Mouse (Mus musculus) limb, embryonic 14.5 days (tissue): Measurements from ENCODE around the gene Cped1. TPM values are rescaled to one million over a fixed set of nuclear protein-coding genes. Genes with fewer than 3 reads are reported as not detected.
"Not testable (repeated sequence)": the region's sequence is repeated elsewhere in the genome, so short reads cannot be mapped to it uniquely, and the experiment has no call there.

Source experiments
- ATAC-seq: fragments of 200-750 bp; cut with Nextera tagmentation; 2 replicates; pipeline ENCODE4 v1.8.0; 2017; ENCODE audit warnings: low read depth, moderate number of reproducible peaks, moderate TSS enrichment; ENCODE audit not compliant: low FRiP score
- DNase-seq: peaks from one replicate; pipeline ENCODE4 v3.0.0-alpha.2; 2015; ENCODE audit warnings: low spot score
- H3K27ac ChIP-seq: fragments of 300-500 bp; sonication (generic); replicated peaks from 2 replicates; pipeline ENCODE4 v1.5.1; 2014; ENCODE audit warnings: low read depth, mild to moderate bottlenecking, low read length, moderate library complexity, mixed read lengths
- H3K27me3 ChIP-seq: fragments of 300-500 bp; sonication (generic); 2 replicates; pipeline ENCODE4 v1.6.1; 2014; ENCODE audit warnings: low read length, mixed read lengths; ENCODE audit not compliant: control insufficient read depth, insufficient read depth
- H3K36me3 ChIP-seq: fragments of 300-500 bp; sonication (generic); 2 replicates; pipeline ENCODE4 v1.6.1; 2014; ENCODE audit warnings: mild to moderate bottlenecking, low read length, moderate library complexity, mixed read lengths; ENCODE audit not compliant: control insufficient read depth, insufficient read depth
- H3K4me1 ChIP-seq: fragments of 300-500 bp; sonication (generic); 2 replicates; pipeline ENCODE4 v1.6.1; 2014; ENCODE audit warnings: antibody characterized with exemption, low read length, mixed read lengths; ENCODE audit not compliant: control insufficient read depth, insufficient read depth
- H3K4me2 ChIP-seq: fragments of 300-500 bp; sonication (generic); replicated peaks from 2 replicates; pipeline ENCODE4 v1.6.1; 2014; ENCODE audit warnings: low read depth, mild to moderate bottlenecking, low read length, moderate library complexity; ENCODE audit not compliant: severe bottlenecking
- H3K4me3 ChIP-seq: fragments of 300-500 bp; sonication (generic); replicated peaks from 2 replicates; pipeline ENCODE4 v1.5.1; 2014; ENCODE audit warnings: low read length
- H3K9ac ChIP-seq: fragments of 300-500 bp; sonication (generic); 2 replicates; pipeline ENCODE4 v1.6.1; 2014; ENCODE audit warnings: mild to moderate bottlenecking, low read depth, low read length, moderate library complexity; ENCODE audit not compliant: severe bottlenecking
- H3K9me3 ChIP-seq: fragments of 300-500 bp; sonication (generic); 2 replicates; pipeline ENCODE4 v1.6.1; 2016; ENCODE audit warnings: low read length; ENCODE audit not compliant: control insufficient read depth
- POLR2A ChIP-seq: fragments of 200-500 bp; IDR thresholded peaks from 2 replicates; pipeline ENCODE4 v1.8.0; 2012; ENCODE audit warnings: inconsistent platforms, mild to moderate bottlenecking, moderate library complexity, borderline replicate concordance; ENCODE audit not compliant: insufficient read depth, insufficient read length; ENCODE audit errors: extremely low read depth
- WGBS: fragments of 180-500 bp; shearing (Covaris S2); extraction: QIAGEN DNeasy Blood & Tissue Kit; methylation state at CpG from one replicate; pipeline ENCODE4 v1.1.7; 2014; 5-methylcytosine and 5-hydroxymethylcytosine counted together
- polyA plus RNA-seq, 2 experiments: library from polyadenylated mRNA; depleted of rRNA in 1 of 2; stranded (reverse) in 1 of 2; unstranded in 1 of 2; fragments of >200 nt; fragmentation: Nextera tagmentation in 1 of 2; extraction: Ambion mirVana in 1 of 2; gene quantifications; 2 replicates each; pipeline versions ENCODE4 v1.2.1 to v1.2.3; 2012 to 2014

Gene Cped1
- polyA plus RNA-seq, 2 experiments: 31.0 to 44.3 TPM

DNA sequence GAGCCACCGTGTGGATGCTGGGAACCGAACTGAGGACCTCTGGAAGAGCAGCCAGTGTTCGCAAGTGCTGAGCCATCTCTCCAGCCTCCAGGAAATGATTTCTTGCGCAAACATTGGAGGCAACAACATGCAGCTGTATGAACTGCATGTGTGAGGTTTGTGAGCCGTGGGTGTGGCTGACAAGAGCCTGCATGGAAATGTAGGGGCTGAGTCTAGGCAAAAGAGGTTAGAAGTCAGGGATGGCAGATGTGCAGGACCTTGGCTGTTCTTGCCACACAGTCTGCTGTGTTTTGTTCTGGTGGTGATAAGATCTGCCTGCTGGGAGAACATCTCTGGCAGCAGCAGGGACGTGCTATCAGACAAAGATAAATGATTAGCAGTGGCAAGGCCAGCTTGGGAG is 49.7 kb downstream of the Cped1 start:
- H3K36me3 ChIP-seq: 0 out of 2 replicates have a peak, but pooled peaks cover 3% of the 10 kb centered on the region
- no peak for TF ChIP-seq POLR2A
- H3K27me3 ChIP-seq: no peaks in the 10 kb centered on the region
- H3K4me3 ChIP-seq: no peak overlapping the region
- H3K4me2 ChIP-seq: no peak overlapping the region
- H3K9ac ChIP-seq: no peak overlapping the region
- WGBS: 78% methylated on average over 6 of the region's 6 CpGs
- ATAC-seq: no peak
- no peaks in the 10 kb centered on the region for H3K9me3 ChIP-seq
- 0 out of 2 replicates have a peak, but pooled peaks cover 5% of the 10 kb centered on the region for H3K4me1 ChIP-seq
- no peak for DNase-seq
- H3K27ac ChIP-seq: no peak overlapping the region

DNA sequence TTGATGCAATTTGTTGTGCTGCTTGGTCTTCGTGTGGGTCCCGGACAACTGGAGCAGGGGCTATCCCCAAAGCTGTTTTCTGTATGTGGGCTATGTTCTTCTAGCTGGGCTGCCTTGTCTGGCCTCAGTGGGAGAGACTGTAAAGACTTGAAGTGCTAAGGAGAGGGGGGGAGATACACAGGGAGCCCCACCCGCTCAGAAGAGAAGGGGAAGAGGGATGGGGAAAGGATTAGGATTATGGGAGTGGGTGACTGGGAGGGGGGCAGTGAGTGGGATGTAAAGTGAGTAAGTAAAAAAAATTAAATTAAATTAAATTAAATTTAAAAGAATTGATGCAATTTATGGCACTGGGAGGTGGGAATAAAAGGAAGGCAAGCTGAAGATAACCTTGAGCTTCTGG is 50.2 kb downstream of the Cped1 start:
- Histone ChIP-seq H3K4me1 (0 out of 2 replicates have a peak, but pooled peaks cover 5% of the 10 kb centered on the region), H3K9me3 (no peaks in the 10 kb centered on the region), H3K4me2 (no peak overlapping the region), H3K36me3 (0 out of 2 replicates have a peak, but pooled peaks cover 3% of the 10 kb centered on the region), H3K27me3 (no peaks in the 10 kb centered on the region), H3K4me3 (no peak overlapping the region), H3K27ac (no peak overlapping the region), H3K9ac (no peak overlapping the region)
- 82% methylated on average over 3 of the region's 3 CpGs for WGBS
- ATAC-seq (no peak), DNase-seq (no peak)
- TF ChIP-seq POLR2A: no peak

DNA sequence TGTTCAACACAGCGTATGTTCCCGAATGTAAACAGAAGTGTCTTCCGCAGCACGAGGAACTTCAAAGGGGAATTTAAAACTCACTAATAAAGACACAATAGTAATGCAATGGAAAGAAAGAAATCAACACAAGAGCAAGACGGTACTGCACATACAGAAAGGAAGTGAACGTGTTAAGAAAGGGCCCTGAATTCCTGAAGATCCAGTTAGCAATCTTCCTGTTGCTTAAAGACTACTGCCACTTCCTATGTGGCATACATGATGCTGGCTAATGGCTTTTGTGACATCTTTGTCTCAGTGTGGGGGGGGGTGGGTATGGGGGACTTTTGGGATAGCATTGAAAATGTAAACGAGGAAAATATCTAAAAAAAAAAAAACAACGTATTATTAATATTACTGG is 50.7 kb downstream of the Cped1 start:
- Histone ChIP-seq H3K27me3 (no peaks in the 10 kb centered on the region), H3K36me3 (0 out of 2 replicates have a peak, but pooled peaks cover 3% of the 10 kb centered on the region), H3K4me1 (0 out of 2 replicates have a peak, but pooled peaks cover 5% of the 10 kb centered on the region), H3K9ac (no peak overlapping the region), H3K4me2 (no peak overlapping the region), H3K9me3 (no peaks in the 10 kb centered on the region), H3K4me3 (no peak overlapping the region), H3K27ac (no peak overlapping the region)
- WGBS: 71% methylated on average over 8 of the region's 8 CpGs
- no peak for TF ChIP-seq POLR2A
- DNase-seq (no peak), ATAC-seq (no peak)

DNA sequence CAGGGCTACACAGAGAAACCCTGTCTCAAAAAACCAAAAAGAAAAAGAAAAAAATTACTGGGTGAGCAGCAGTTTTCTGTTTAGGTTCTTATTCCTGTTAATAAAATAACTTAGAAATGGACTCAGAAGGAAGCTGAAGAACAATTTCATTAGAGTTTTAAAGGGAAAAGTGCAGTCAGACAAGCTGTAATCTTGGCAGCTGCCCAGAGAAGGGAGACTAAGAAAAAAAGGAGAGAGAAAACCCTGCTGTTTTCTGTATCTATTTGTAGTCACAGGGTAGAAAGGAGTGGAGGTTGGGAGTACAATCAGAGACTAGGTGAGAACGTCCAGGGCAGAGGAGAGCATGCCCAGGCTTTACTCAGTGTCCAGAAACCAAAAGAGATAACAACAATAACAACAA is 51.2 kb downstream of the Cped1 start:
- no peak for TF ChIP-seq POLR2A
- no peak overlapping the region for H3K4me2 ChIP-seq

DNA sequence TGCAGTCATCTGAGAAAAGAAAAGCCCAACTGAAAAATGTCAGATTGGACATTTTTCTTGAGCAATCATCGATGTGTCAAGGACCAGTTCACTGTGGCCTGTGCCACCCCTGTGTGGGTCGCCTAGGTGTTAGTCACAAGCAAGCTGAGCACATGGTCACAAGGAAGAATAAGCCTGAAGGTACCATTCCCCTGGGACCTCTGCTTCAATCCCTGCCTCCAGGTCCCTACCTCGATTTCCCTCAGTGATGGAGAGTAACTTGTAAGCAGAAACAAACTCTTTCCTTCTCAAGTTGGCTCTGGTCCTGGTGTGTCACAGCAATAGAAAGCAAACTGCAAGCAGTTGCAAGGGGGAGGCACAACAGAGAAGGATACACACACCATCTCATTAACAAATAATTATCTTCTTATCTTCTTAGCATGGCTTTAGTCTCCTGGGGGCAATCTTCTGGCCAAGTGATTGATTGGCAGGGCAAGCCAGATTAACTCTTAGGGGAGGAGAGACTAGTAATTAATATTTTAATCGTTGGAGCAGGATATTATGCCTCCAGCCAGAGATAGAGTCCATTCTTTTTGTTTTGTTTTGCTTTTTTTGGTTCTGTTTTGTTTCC is 51.8 kb downstream of the Cped1 start:
- ATAC-seq: no peak
- no peak overlapping the region for H3K27ac ChIP-seq

More for the DNA sequence above, 51.2 kb downstream of the Cped1 start:
- DNase-seq: no peak
- H3K27ac ChIP-seq: no peak overlapping the region
- ATAC-seq: no peak
- H3K9me3 ChIP-seq: no peaks in the 10 kb centered on the region
- 0 out of 2 replicates have a peak, but pooled peaks cover 3% of the 10 kb centered on the region for H3K36me3 ChIP-seq
- H3K4me3 ChIP-seq: no peak overlapping the region
- H3K9ac ChIP-seq: no peak overlapping the region
- H3K4me1 ChIP-seq: 0 out of 2 replicates have a peak, but pooled peaks cover 5% of the 10 kb centered on the region
- no peaks in the 10 kb centered on the region for H3K27me3 ChIP-seq
- 48% methylated on average over 1 of the region's 1 CpGs for WGBS

DNA sequence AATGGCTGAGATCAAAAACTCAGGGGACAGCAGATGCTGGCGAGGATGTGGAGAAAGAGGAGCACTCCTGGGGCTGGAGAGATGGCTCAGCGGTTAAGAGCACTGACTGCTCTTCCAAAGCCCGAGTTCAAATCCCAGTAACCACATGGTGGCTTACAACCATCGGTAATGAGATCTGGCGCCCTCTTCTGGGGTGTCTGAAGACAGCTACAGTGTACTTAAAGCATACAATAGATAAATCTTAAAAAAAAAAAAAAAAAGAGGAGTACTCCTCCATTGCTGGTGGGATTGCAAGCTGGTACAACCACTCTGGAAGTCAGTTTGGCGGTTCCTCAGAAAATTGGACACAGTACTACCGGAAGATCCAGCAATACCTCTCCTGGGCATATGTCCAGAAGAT is 54.0 kb downstream of the Cped1 start:
- WGBS: 78% methylated on average over 7 of the region's 7 CpGs
- not testable (repeated sequence) for H3K9me3 ChIP-seq, H3K36me3 ChIP-seq, H3K4me2 ChIP-seq, ATAC-seq, H3K9ac ChIP-seq, H3K4me3 ChIP-seq, H3K27me3 ChIP-seq, H3K4me1 ChIP-seq, H3K27ac ChIP-seq, DNase-seq

More for the DNA sequence above, 51.8 kb downstream of the Cped1 start:
- no peak overlapping the region for H3K4me3 ChIP-seq
- no peaks in the 10 kb centered on the region for H3K9me3 ChIP-seq
- WGBS: 55% methylated on average over 4 of the region's 4 CpGs
- DNase-seq: no peak
- H3K36me3 ChIP-seq: 0 out of 2 replicates have a peak, but pooled peaks cover 3% of the 10 kb centered on the region
- H3K27me3 ChIP-seq: no peaks in the 10 kb centered on the region
- 0 out of 2 replicates have a peak, but pooled peaks cover 5% of the 10 kb centered on the region for H3K4me1 ChIP-seq
- no peak overlapping the region for H3K4me2 ChIP-seq
- no peak for TF ChIP-seq POLR2A
- no peak overlapping the region for H3K9ac ChIP-seq
